Mouse (Mus musculus) G1E (cell line): Measurements from ENCODE around the gene Sf3a2. TPM values are rescaled to one million over a fixed set of nuclear protein-coding genes. Genes with fewer than 3 reads are reported as not detected.
"Not testable (repeated sequence)": the region's sequence is repeated elsewhere in the genome, so short reads cannot be mapped to it uniquely, and the experiment has no call there.

Experiments
- ATAC-seq: 2 replicates; pipeline ENCODE4 v1.8.0; 2016; ENCODE audit warnings: mild to moderate bottlenecking; ENCODE audit not compliant: insufficient number of reproducible peaks, poor library complexity, low FRiP score, severe bottlenecking; ENCODE audit errors: extremely low read depth
- DNase-seq: peaks from one replicate; pipeline ENCODE4 v3.0.0; 2012; ENCODE audit warnings: low spot score
- H3K27me3 ChIP-seq: 2 replicates; pipeline ENCODE4 v1.6.1; 2012; ENCODE audit warnings: mild to moderate bottlenecking, low read length, inconsistent platforms; ENCODE audit not compliant: insufficient read depth
- H3K36me3 ChIP-seq: replicated peaks from 2 replicates; pipeline ENCODE3; 2012; ENCODE audit warnings: mild to moderate bottlenecking, inconsistent platforms
- H3K4me1 ChIP-seq: 2 replicates; pipeline ENCODE4 v1.6.1; 2012; ENCODE audit warnings: low read depth, low read length, inconsistent platforms, mixed read lengths; ENCODE audit not compliant: insufficient read depth
- H3K4me3 ChIP-seq: 2 replicates; pipeline ENCODE4 v1.5.1; 2012; ENCODE audit warnings: low read depth, mild to moderate bottlenecking, inconsistent platforms, low read length, moderate library complexity, mixed read lengths
- H3K9me3 ChIP-seq: replicated peaks from 2 replicates; pipeline ENCODE4 v1.6.1; 2012; ENCODE audit warnings: inconsistent platforms
- CTCF ChIP-seq: IDR thresholded peaks from 2 replicates; pipeline ENCODE4 v1.5.1; 2012; ENCODE audit warnings: low read depth, low read length, inconsistent platforms, mixed read lengths
- GATA1 ChIP-seq: IDR thresholded peaks from 2 replicates; pipeline ENCODE4 v1.6.1; 2012; ENCODE audit warnings: borderline replicate concordance, low read length, inconsistent platforms, mixed read lengths
- GATA2 ChIP-seq: IDR thresholded peaks from 2 replicates; pipeline ENCODE4 v1.6.1; 2012; ENCODE audit warnings: low read depth, low read length, inconsistent platforms, borderline replicate concordance
- POLR2AphosphoS5 ChIP-seq: IDR thresholded peaks from 2 replicates; pipeline ENCODE4 v1.6.1; 2012; ENCODE audit warnings: low read depth, low read length, inconsistent platforms; ENCODE audit not compliant: insufficient replicate concordance
- TAL1 ChIP-seq: conservative IDR thresholded peaks from 2 replicates; pipeline ENCODE4 v1.6.1; 2012; ENCODE audit warnings: low read depth, low read length, inconsistent platforms, mixed read lengths
- polyA plus RNA-seq: library from polyadenylated mRNA; stranded (reverse); fragments of >175 nt; gene quantifications from 2 replicates; pipeline ENCODE4 v1.2.3, GENCODE M21; 2012
- total RNA-seq, 2 experiments: library from RNA; stranded (forward) in 1 of 2; stranded (reverse) in 1 of 2; fragments of 200-1000 nt in 1 of 2; fragments of >200 nt in 1 of 2; fragmentation: Nextera tagmentation in 1 of 2; gene quantifications; 2 replicates each; pipeline ENCODE4 v1.2.3; 2014 to 2017

Sf3a2 gene
- total and polyA plus RNA-seq, 3 experiments, result 8.7 to 652 (median 142) TPM

DNA sequence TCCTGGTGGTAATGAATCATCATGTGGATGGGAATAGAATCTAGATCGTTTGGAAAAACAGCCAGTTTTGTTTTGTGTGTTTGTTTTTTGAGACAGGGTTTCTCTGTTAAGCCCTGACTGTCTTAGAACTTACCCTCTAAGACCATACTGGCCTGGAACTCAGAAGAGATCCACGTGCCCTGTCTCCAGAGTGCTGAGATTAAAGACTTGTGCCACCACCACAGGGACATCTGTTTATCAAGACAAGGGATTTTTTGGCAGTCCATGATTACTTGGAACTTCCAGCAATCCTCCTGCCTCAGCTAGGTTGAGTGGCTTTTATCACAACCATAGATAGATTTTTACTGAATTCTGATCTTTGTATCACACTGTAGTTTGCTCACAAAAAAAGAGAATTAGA lies 26.8 kb downstream of the Sf3a2 start:
- Histone ChIP-seq H3K27me3 (no peaks in the 10 kb centered on the region), H3K4me3 (no peak overlapping the region), H3K4me1 (peaks cover 47% of the 10 kb centered on the region), H3K36me3 (peaks cover 23% of the 10 kb centered on the region), H3K9me3 (no peaks in the 10 kb centered on the region)
- no peak for DNase-seq
- no peak for ATAC-seq
- no peak for TF ChIP-seq GATA1
- TF ChIP-seq TAL1, result no peak
- TF ChIP-seq POLR2AphosphoS5, result no peak
- no peak for TF ChIP-seq CTCF
- no peak for TF ChIP-seq GATA2

DNA sequence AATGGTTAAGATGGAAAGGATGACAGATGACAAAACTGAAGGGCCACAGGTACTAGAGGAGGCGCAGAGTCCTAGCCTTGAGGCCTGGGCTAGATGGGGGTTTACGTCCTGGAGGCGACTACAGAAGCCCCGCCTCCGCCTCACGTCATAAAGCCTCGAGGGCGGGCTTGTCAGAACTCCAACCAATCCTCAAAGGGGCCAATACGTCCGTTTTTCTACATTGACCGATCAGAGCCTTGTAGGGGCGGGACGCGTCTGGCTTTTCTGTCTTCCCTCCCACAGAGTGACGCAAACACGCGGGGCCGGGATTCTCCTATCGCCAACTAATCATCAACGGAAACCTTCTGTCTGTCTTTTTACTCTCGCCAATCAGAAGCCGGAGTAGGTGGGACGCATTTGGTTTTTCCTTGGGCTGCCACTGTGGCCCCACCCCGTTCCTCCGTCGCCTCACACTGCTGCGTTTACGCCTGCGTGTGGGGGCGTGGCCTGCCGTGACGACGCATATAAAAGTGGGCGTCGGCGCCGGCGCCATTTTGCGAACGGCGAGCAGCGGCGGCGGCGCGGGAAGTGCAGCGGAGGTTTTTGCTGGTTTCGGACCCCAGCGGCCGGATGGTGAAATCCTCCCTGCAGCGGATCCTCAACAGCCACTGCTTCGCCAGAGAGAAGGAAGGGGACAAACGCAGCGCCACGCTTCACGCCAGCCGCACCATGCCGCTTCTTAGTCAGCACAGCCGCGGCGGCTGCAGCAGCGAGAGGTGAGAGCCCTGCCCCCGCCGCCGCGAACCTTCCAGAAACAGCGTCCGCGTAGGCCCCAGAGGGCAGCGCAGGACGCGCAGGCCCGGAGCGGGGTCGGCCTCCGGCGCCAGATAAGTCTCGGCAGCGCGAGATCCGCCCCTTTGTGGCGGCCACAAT lies 28.4 kb downstream of the Sf3a2 start, which contains the start of gene Oaz1:
TSS of gene Oaz1 (plus strand) at position 506 of the 912 bp plus-strand sequence.
- Histone ChIP-seq H3K4me3 (peak within 1 kb of the TSS; percentile 77), H3K4me1 (peaks cover 61% of the 10 kb centered on the region), H3K9me3 (no peaks in the 10 kb centered on the region), H3K36me3 (peaks cover 37% of the 10 kb centered on the region), H3K27me3 (no peaks in the 10 kb centered on the region)
- TF ChIP-seq GATA2, result no peak
- TF ChIP-seq POLR2AphosphoS5, result no peak
- no peak for TF ChIP-seq TAL1
- no peak for TF ChIP-seq CTCF
- TF ChIP-seq GATA1, result no peak
- DNase-seq (peak; percentile 96), ATAC-seq (peak; percentile 97)

DNA sequence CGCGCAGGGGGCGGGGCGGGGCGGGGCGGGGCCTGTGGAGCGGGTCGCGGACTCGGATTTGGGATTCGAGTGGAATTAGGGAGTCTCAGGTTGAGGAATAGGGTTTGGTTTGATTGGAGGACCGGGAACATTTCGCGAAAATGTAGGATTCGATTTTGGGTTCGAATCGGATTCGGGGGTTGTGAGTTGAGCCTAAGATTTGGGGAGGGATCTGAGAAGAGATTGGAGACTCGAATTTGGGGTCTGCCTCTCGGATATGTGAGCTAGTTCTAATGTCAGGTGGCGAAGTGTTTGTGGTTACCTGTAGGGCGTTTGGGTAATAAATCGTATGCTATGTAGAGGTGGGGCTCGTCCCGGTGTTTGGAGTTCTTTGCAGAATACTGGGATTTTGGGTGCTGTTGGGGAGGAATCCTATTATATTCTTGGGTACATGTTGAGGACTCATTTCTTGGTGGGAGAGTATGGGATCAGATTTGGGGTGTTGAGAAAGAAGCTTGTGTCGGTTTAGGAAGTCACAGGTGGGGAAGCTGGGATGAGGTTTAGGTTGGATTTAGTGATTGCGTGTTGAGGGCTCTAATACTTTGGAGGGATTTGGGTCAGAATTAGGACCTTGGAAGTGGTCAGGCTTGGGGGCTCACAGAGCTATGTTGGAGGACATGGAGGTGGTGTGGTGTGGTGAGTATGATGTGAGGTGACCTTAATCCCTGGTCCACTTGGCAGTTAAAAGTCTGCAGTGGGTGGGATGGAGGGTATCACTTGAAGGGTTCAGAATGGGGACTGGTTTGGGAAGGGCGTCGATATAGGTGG lies 29.3 kb downstream of the Sf3a2 start:
- H3K4me3 ChIP-seq, result peak overlapping the region; percentile 77
- no peaks in the 10 kb centered on the region for H3K9me3 ChIP-seq
- DNase-seq (no peak), ATAC-seq (no peak)
- H3K4me1 ChIP-seq, result peaks cover 65% of the 10 kb centered on the region
- peaks cover 2% of the 10 kb centered on the region for H3K27me3 ChIP-seq
- TF ChIP-seq POLR2AphosphoS5 (no peak), GATA2 (no peak), GATA1 (no peak), CTCF (no peak), TAL1 (no peak)
- H3K36me3 ChIP-seq, result peaks cover 41% of the 10 kb centered on the region

DNA sequence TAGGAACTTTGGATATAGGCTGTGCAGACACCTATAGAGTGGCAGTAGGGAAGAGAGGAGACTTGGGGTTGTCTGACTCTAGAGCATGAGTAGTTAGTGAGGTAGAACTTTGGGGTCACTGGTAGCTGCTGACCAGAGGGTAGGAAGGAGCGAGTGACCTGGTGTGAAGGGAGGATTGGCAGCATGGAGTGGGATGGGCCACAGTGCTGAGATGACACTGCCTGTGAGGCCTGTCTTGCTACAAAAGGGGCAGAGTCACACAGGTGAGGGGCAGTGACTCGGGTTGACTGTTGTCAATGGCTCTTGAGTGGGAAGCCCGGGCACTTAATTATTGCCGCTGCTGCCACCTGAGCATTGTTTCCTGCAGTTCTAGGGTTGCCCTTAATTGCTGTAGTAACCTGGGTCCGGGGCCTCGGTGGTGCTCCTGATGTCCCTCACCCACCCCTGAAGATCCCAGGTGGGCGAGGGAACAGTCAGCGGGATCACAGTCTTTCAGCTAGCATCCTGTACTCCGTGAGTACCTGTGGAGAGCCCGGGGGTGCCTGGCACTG lies 29.9 kb downstream of the Sf3a2 start:
- DNase-seq, result no peak
- no peak for ATAC-seq
- Histone ChIP-seq H3K27me3 (peaks cover 4% of the 10 kb centered on the region), H3K9me3 (no peaks in the 10 kb centered on the region), H3K4me1 (peaks cover 64% of the 10 kb centered on the region), H3K36me3 (peaks cover 41% of the 10 kb centered on the region), H3K4me3 (peak overlapping the region; percentile 77)
- TF ChIP-seq CTCF (no peak), GATA2 (no peak), TAL1 (no peak), POLR2AphosphoS5 (no peak), GATA1 (no peak)

DNA sequence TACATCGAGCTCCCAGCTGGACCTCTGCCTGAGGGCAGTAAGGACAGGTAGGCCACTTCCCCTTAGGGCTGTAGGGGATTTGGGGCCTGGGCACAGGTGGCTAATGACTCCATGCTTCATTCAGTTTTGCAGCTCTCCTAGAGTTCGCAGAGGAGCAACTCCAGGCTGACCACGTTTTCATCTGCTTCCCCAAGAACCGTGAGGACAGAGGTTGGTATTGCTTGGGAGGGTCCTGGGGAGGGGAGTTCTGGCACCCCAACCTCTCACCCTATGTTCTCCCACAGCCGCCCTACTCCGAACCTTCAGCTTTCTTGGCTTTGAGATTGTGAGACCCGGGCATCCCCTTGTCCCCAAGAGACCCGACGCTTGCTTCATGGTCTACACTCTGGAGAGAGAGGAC lies 30.6 kb downstream of the Sf3a2 start:
- not testable (repeated sequence) for H3K27me3 ChIP-seq, DNase-seq, ATAC-seq, H3K9me3 ChIP-seq
- Histone ChIP-seq H3K36me3 (peaks cover 41% of the 10 kb centered on the region), H3K4me1 (peaks cover 64% of the 10 kb centered on the region), H3K4me3 (peak overlapping the region; percentile 77; the same call in 1 of the 2 replicates)
